Mouse (Mus musculus) kidney, embryonic 14.5 days (tissue): ENCODE data around the gene Pak7. TPM values are rescaled to one million over a fixed set of nuclear protein-coding genes. Genes with fewer than 3 reads are reported as not detected.

Source experiments
- polyA plus RNA-seq: library from polyadenylated mRNA; unstranded; fragments of >200 nt; fragmentation: Nextera tagmentation; extraction: Ambion mirVana; gene quantifications from 2 replicates; pipeline ENCODE4 v1.2.1, GENCODE M21; 2014

The Pak7 gene
- polyA plus RNA-seq, 1 experiment from 2014 or later, result 1.6 TPM

Other genes starting within 250 kb of the Pak7 start
- 0.30 and 0.39 TPM in 2 replicates for gene Ankef1, start 113.9 kb upstream of the Pak7 start, polyA plus RNA-seq